Mouse (Mus musculus) activated CD4-positive, CD25-positive, alpha-beta regulatory T cell, adult 4 months (primary cell): ENCODE results near the gene Pgk2. TPM values are rescaled to one million over a fixed set of nuclear protein-coding genes. Genes with fewer than 3 reads are reported as not detected.
"Not testable (repeated sequence)": the region's sequence is repeated elsewhere in the genome, so short reads cannot be mapped to it uniquely, and the experiment has no call there.

Source experiments
- ATAC-seq: one replicate; pipeline ENCODE4 v1.8.0; 2017
- polyA plus RNA-seq, 2 experiments: library from polyadenylated mRNA; unstranded; fragments of 100-300 nt; shearing (Covaris generic); gene quantifications; one replicate each; pipeline ENCODE4 v1.2.1; 2017

Pgk2 gene
- under 1 TPM in 1 of 2 experiments, not detected in 1; 0.20 TPM for polyA plus RNA-seq

DNA sequence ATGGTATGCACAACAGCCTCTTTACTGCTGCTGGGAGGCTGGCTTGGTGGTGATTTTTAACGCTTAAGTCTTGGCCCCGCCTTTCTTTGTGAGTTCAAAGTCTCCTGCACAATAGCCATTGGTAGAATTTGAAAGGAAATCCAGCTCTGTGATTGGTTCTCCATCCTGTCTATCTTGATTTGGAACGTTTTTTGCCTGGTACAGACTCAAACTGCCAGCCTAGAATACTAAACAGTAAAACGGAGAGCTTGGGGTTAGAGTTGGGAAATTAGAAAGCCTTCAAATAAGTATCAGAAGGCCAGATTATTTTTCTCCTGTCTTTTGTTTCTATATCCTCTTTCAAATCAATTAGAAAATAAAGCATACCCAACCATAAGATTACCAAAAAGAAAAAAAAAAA lies at the start of gene Pgk2:
Gene Pgk2, minus strand, starts transcription at position 101 of the 400 bp plus-strand sequence.
- no peak for ATAC-seq

DNA sequence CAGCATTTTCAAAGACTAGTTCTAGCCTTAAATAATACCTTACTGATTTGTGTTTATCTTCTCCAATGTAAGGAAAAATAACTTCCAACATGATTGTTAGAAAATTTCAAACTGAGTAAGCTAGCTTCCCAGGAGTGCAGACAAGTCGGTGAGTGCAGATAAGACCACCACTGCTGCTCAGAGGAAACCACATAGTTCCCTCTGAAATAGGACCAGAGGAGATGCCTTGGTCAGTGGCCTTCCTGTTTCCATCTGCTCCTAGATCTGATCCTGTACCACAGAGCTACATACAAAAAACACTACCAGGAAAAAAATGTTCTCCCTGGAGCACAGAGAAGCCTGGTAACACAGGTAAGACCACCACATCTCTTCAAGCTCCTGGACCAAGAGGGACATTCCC lies 44.0 kb upstream of the Pgk2 start:
- no peak for ATAC-seq

DNA sequence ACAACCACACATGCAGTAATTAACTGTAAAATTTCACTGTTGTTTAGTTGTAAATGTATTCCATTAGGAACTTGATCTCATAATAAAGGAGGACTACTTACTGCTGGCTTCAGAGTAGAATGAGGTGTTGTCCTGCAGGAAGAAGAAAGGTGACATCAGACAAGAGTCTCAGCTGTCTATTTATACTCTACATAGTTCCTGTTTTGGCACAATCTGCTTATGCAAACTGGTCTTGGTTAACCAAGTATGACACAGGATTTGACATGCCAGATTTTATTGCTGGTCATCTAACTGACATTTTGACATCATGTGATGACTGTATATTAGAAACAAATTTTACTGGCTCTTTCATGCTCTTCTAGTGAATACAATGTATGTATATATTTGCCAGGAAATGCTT lies 33.7 kb upstream of the Pgk2 start, which contains the start of gene Crisp3:
Gene Crisp3, minus strand, starts transcription at position 154 of the 400 bp plus-strand sequence.
- ATAC-seq = no peak

DNA sequence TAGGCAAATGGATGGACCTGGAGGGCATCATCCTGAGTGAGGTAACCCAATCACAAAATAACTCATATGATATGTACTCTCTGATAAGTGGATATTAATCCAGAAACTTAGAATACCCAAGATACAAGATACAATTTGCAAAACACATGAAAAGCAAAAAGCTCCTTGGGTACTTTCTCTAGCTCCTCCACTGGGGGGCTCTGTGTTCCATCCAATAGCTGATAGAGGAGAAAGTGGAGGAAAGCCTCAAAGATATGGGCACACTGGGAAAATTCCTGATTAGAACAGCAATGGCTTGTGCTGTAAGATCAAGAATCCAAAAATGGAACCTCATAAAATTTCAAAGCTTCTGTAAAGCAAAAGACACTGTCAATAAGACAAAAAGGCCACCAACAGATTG lies 6.6 kb downstream of the Pgk2 start:
- ATAC-seq = not testable (repeated sequence)

DNA sequence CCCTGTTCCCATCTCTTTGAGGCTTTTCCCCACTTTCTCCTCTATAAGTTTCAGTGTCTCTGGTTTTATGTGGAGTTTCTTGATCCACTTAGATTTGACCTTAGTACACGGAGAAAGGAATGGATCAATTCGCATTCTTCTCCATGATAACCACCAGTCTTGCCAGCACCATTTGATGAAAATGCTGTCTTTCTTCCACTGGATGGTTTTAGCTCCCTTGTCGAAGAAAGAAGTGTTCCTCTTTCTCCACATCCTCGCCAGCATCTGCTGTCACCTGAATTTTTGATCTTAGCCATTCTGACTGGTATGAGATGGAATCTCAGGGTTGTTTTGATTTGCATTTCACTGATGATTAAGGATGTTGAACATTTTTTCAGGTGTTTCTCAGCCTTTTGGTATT lies 18.2 kb downstream of the Pgk2 start:
- ATAC-seq = not testable (repeated sequence)

DNA sequence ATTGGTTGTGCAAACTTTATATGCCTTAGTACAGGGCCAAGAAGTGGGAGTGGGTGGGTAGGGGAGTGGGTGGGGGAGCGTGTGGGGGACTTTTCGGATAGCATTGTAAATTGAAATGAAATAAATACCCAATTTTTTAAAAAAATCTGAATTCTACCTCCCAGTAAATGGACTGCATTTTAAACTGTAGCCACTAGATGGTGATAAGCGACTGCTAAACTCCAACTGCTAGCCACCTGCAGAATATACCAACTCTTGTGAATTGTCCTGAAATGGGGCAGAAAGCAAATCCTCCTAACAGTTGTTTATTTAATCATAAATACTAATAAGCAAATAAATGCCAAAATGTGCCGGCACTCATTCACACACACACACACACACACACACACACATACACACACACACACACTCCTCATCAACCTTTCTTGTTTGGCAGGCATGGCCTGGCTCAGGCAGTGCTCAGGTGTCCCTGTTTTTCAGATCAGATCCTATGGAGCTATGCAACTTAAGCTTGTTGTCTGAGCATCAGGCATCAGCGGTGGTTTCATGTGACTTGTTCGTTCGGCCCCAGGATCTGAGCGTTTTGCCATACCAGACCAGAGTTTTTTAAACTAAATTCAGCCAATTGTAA lies 50.6 kb downstream of the Pgk2 start:
- ATAC-seq = not testable (repeated sequence)

Other genes with a start within 250 kb of the Pgk2 start
- not detected for gene AC192777.2, start 113.2 kb downstream of the Pgk2 start, polyA plus RNA-seq
- not detected for gene Crisp3, start 33.6 kb upstream of the Pgk2 start, polyA plus RNA-seq
- gene Crisp1, start 110.6 kb upstream of the Pgk2 start, polyA plus RNA-seq = not detected